Mouse (Mus musculus) ES-E14 (cell line): ENCODE measurements at regions not wholly inside any gene's neighbourhood (a gene's known extent, or its start where the extent isn't known, plus 50 kb on each side); places are given as distances from the start of the nearest gene placed in this dataset.

Source experiments
- DNase-seq: peaks from one replicate; pipeline ENCODE4 v3.0.0-alpha.2; 2013; ENCODE audit warnings: low read depth, low spot score
- H3K27ac ChIP-seq: 2 replicates; pipeline ENCODE4 v1.5.1; 2012; ENCODE audit warnings: low read depth, mild to moderate bottlenecking, low read length, moderate library complexity, mixed read lengths; ENCODE audit not compliant: poor library complexity, insufficient read depth, severe bottlenecking
- H3K36me3 ChIP-seq: 2 replicates; pipeline ENCODE4 v1.6.1; 2012; ENCODE audit warnings: mild to moderate bottlenecking, low read length, moderate library complexity, mixed read lengths; ENCODE audit not compliant: control insufficient read depth, poor library complexity, insufficient read depth, severe bottlenecking
- H3K4me1 ChIP-seq, 2 experiments: fragments of 150-350 bp in 1 of 2; sonication (generic) in 1 of 2; 2 replicates each; pipeline ENCODE4 v1.6.1; 2012; ENCODE audit warnings: low read length in 2 of 2, mild to moderate bottlenecking in 1 of 2, mixed read lengths in 1 of 2; ENCODE audit not compliant: control insufficient read depth in 2 of 2, insufficient read depth in 2 of 2, poor library complexity in 1 of 2
- H3K4me3 ChIP-seq, 2 experiments: fragments of 150-350 bp in 1 of 2; sonication (generic) in 1 of 2; 2 replicates each; pipeline ENCODE4 v1.5.1; 2012; ENCODE audit warnings: low read length in 2 of 2, low read depth in 1 of 2, mild to moderate bottlenecking in 1 of 2, mixed read lengths in 1 of 2; ENCODE audit not compliant: insufficient read depth in 1 of 2, poor library complexity in 1 of 2, severe bottlenecking in 1 of 2
- H3K9ac ChIP-seq: 2 replicates; pipeline ENCODE4 v1.6.1; 2012; ENCODE audit warnings: low read depth, mild to moderate bottlenecking, low read length, mixed read lengths; ENCODE audit not compliant: poor library complexity, insufficient read depth, severe bottlenecking
- H3K9me3 ChIP-seq: fragments of 150-350 bp; sonication (generic); 2 replicates; pipeline ENCODE4 v1.6.1; 2012; ENCODE audit warnings: low read depth, mild to moderate bottlenecking, low read length; ENCODE audit not compliant: control insufficient read depth, insufficient read depth
- CHD2 ChIP-seq: IDR thresholded peaks from 2 replicates; pipeline ENCODE4 v1.6.1; 2014; ENCODE audit warnings: mild to moderate bottlenecking, low read depth, low read length, inconsistent platforms
- HCFC1 ChIP-seq: IDR thresholded peaks from 2 replicates; pipeline ENCODE4 v1.6.1; 2012; ENCODE audit warnings: low read length, inconsistent platforms, borderline replicate concordance; ENCODE audit not compliant: insufficient read depth
- MAFK ChIP-seq: IDR thresholded peaks from 2 replicates; pipeline ENCODE4 v1.6.1; 2014; ENCODE audit warnings: mild to moderate bottlenecking, low read depth, low read length, inconsistent platforms; ENCODE audit not compliant: insufficient read depth
- ZC3H11A ChIP-seq: IDR thresholded peaks from 2 replicates; pipeline ENCODE4 v1.6.1; 2012; ENCODE audit warnings: low read depth, mild to moderate bottlenecking, inconsistent platforms, low read length, borderline replicate concordance
- ZNF384 ChIP-seq: IDR thresholded peaks from 2 replicates; pipeline ENCODE4 v1.6.1; 2012; ENCODE audit warnings: low read depth, low read length, inconsistent platforms
- in situ Hi-C, 2 experiments: fragments of 600-800 bp; cut with MboI; formaldehyde crosslinking; loops; one replicate each; pipeline ENCODE4 v1.15.1; 2025; ENCODE audit warnings: low sequenced_read_pairs in 2 of 2, inconsistent platforms in 1 of 2; ENCODE audit not compliant: unreplicated experiment in 2 of 2

- H3K4me3 ChIP-seq = no peak overlapping the region
- no peaks in the 10 kb centered on the region for H3K4me1 ChIP-seq
- TF ChIP-seq ZNF384 (no peak), CHD2 (no peak), ZC3H11A (no peak), MAFK (no peak), HCFC1 (no peak)
- no peak overlapping the region for H3K27ac ChIP-seq
- no peak overlapping the region for H3K9ac ChIP-seq
- no peaks in the 10 kb centered on the region for H3K9me3 ChIP-seq
- in situ Hi-C loops = no loop called here
- no peaks in the 10 kb centered on the region for H3K36me3 ChIP-seq
- DNase-seq = no peak
These were observed 102.6 kb upstream of the Vps8 start for GRCm38 (mm10) chr16:21320284-21320683.

- in situ Hi-C loops = no loop called here
- Histone ChIP-seq H3K36me3 (no peaks in the 10 kb centered on the region), H3K27ac (no peak overlapping the region), H3K4me1 (no peaks in the 10 kb centered on the region), H3K4me3 (no peak overlapping the region), H3K9ac (no peak overlapping the region), H3K9me3 (no peaks in the 10 kb centered on the region)
- no peak for TF ChIP-seq ZC3H11A
- TF ChIP-seq ZNF384 = no peak
- no peak for TF ChIP-seq HCFC1
- TF ChIP-seq MAFK = no peak
- TF ChIP-seq CHD2 = no peak
- no peak for DNase-seq
These were observed 101.5 kb upstream of the Vps8 start for GRCm38 (mm10) chr16:21321188-21322070.

DNA sequence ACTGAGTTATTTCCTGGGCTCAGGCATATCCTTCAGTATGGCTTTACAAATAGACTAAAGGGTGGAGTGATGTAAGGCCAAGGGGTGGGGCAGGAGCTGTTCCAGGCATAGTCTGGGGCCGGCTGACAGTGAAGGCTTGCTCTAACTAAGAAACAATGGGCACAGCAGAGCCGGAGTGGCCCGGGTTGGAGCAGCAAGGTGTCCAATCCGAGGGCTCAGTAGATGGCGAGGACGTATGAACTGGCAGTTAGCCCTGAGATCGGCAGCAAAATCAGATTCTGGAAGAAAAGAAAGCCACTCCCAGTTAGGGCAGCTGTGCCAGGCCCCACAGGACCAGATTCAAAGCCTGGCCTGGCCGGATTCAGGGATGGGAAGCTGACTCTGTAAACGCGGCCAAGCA lies 100.5 kb upstream of the Vps8 start:
- Histone ChIP-seq H3K27ac (no peak overlapping the region), H3K4me3 (no peak overlapping the region), H3K9me3 (no peaks in the 10 kb centered on the region), H3K9ac (no peak overlapping the region), H3K4me1 (no peaks in the 10 kb centered on the region), H3K36me3 (no peaks in the 10 kb centered on the region)
- no peak for DNase-seq
- in situ Hi-C loops = no loop called here
- no peak for TF ChIP-seq ZC3H11A
- TF ChIP-seq MAFK = no peak
- TF ChIP-seq CHD2 = no peak
- TF ChIP-seq HCFC1 = no peak
- TF ChIP-seq ZNF384 = no peak

- in situ Hi-C loops = no loop called here
- Histone ChIP-seq H3K9ac (no peak overlapping the region), H3K36me3 (no peaks in the 10 kb centered on the region), H3K4me1 (no peaks in the 10 kb centered on the region), H3K9me3 (no peaks in the 10 kb centered on the region), H3K4me3 (no peak overlapping the region), H3K27ac (no peak overlapping the region)
- TF ChIP-seq ZC3H11A (no peak), CHD2 (no peak), ZNF384 (no peak), MAFK (no peak), HCFC1 (no peak)
- DNase-seq = no peak
These were observed 99.4 kb upstream of the Vps8 start for GRCm38 (mm10) chr16:21323446-21324034.

DNA sequence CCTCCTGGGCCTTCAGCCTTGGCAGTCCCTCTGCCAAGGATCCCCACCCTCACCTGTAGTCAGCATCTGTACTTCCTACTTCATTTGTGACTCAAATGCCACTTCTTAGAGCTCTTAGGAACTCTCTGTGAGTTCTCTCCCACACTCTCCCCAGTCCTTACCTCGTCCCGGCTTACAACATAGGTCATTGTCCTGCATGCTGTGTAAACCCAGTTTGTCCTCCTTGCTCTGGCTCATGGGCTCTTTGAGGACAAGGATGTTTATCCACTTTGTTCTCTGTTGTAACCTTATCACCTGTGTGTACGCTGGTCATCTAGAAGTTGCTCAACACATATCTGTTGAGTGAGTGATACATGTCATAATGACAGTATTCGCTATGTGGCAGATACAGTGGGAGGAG lies 94.9 kb upstream of the Vps8 start:
- Histone ChIP-seq H3K4me3 (no peak overlapping the region), H3K27ac (no peak overlapping the region), H3K36me3 (peaks cover 2% of the 10 kb centered on the region; the same call in 1 of the 2 replicates), H3K9ac (no peak overlapping the region), H3K4me1 (peaks cover 1 to 3% of the 10 kb centered on the region in 2 experiments; a peak in 2 of 4 replicates), H3K9me3 (no peaks in the 10 kb centered on the region)
- DNase-seq = no peak
- in situ Hi-C loops = no loop called here
- TF ChIP-seq MAFK = no peak
